Mouse (Mus musculus): Measurements from ENCODE around the gene Rfx6. TPM values are rescaled to one million over a fixed set of nuclear protein-coding genes. Genes with fewer than 3 reads are reported as not detected.

Gene Rfx6
- polyA plus RNA-seq (2015; fragmentation: Illumina TruSeq; extraction: RNeasy Lipid Tissue Mini Kit (QIAGEN cat#74804); ENCODE audit: insufficient read depth, low replicate concordance): not detected

GRCm38 (mm10) chr10:51677548-51678250 is at the start of gene Rfx6:
Rfx6 (plus strand) TSS chr10:51677756.

GRCm38 (mm10) chr10:51631411-51632136 is 46.0 kb upstream of the Rfx6 start, which contains the start of gene Gprc6a:
Gprc6a (minus strand) TSS chr10:51631461.

Other genes starting within 250 kb of the Rfx6 start
- gene Gm49339, start 197.1 kb upstream of the Rfx6 start, polyA plus RNA-seq (2015; fragmentation: Illumina TruSeq; extraction: RNeasy Lipid Tissue Mini Kit (QIAGEN cat#74804); ENCODE audit: insufficient read depth, low replicate concordance): 34.7 TPM
- 27.4 TPM for gene Lilr4b, start 197.1 kb upstream of the Rfx6 start, polyA plus RNA-seq (2015; fragmentation: Illumina TruSeq; extraction: RNeasy Lipid Tissue Mini Kit (QIAGEN cat#74804); ENCODE audit: insufficient read depth, low replicate concordance)
- 132 TPM for gene Lilrb4a, start 186.8 kb upstream of the Rfx6 start, polyA plus RNA-seq (2015; fragmentation: Illumina TruSeq; extraction: RNeasy Lipid Tissue Mini Kit (QIAGEN cat#74804); ENCODE audit: insufficient read depth, low replicate concordance)
- gene Fam162b, start 87.2 kb upstream of the Rfx6 start, polyA plus RNA-seq (2015; fragmentation: Illumina TruSeq; extraction: RNeasy Lipid Tissue Mini Kit (QIAGEN cat#74804); ENCODE audit: insufficient read depth, low replicate concordance): not detected
- gene Gprc6a, start 46.3 kb upstream of the Rfx6 start, polyA plus RNA-seq (2015; fragmentation: Illumina TruSeq; extraction: RNeasy Lipid Tissue Mini Kit (QIAGEN cat#74804); ENCODE audit: insufficient read depth, low replicate concordance): not detected